Mouse (Mus musculus) right cerebral cortex, postnatal 25 days (tissue): ENCODE results near the gene Sf3a2.
A peak's percentile ranks its signal among the peaks of the same experiment; 100 is the strongest.

ENCODE experiments used
- DNase-seq: peaks from one replicate; pipeline ENCODE4 v3.0.0; 2022

Gene Sf3a2

GRCm38 (mm10) chr10:80798150-80799006 is at the start of gene Sf3a2, which contains the start of gene Plekhj1:
TSS of gene Sf3a2 (plus strand) at chr10:80798198.
TSS of gene Plekhj1 (minus strand) at chr10:80798626.
- peak; percentile 95 for DNase-seq

- DNase-seq: no peak
Observed at GRCm38 (mm10) chr10:80748609-80749008, 49.4 kb upstream of the Sf3a2 start.

GRCm38 (mm10) chr10:80751188-80751832 is 46.7 kb upstream of the Sf3a2 start:
- peak; percentile 66 for DNase-seq

- DNase-seq: no peak
Observed at GRCm38 (mm10) chr10:80752079-80752625, 45.8 kb upstream of the Sf3a2 start.

- peak; percentile 98 for DNase-seq
Observed at GRCm38 (mm10) chr10:80754594-80755290, 43.3 kb upstream of the Sf3a2 start, which contains the start of gene Dot1l. TSS of gene Dot1l (plus strand) at chr10:80755206.

- no peak for DNase-seq
Observed at GRCm38 (mm10) chr10:80755291-80756015, 42.5 kb upstream of the Sf3a2 start.

GRCm38 (mm10) chr10:80756099-80756498 is 41.9 kb upstream of the Sf3a2 start:
- DNase-seq: no peak

GRCm38 (mm10) chr10:80756509-80756908 is 41.5 kb upstream of the Sf3a2 start:
- no peak for DNase-seq

- DNase-seq: no peak
Observed at GRCm38 (mm10) chr10:80756967-80757366, 41.0 kb upstream of the Sf3a2 start.

GRCm38 (mm10) chr10:80757717-80758116 is 40.3 kb upstream of the Sf3a2 start:
- DNase-seq: no peak

GRCm38 (mm10) chr10:80758651-80759050 is 39.3 kb upstream of the Sf3a2 start:
- no peak for DNase-seq

GRCm38 (mm10) chr10:80760596-80761524 is 37.1 kb upstream of the Sf3a2 start:
- DNase-seq: no peak

- no peak for DNase-seq
Observed at GRCm38 (mm10) chr10:80761821-80762220, 36.2 kb upstream of the Sf3a2 start.

- DNase-seq: no peak
Observed at GRCm38 (mm10) chr10:80763502-80763901, 34.5 kb upstream of the Sf3a2 start.

GRCm38 (mm10) chr10:80765746-80766145 is 32.3 kb upstream of the Sf3a2 start:
- no peak for DNase-seq

GRCm38 (mm10) chr10:80766161-80766815 is 31.7 kb upstream of the Sf3a2 start:
- DNase-seq: no peak

- DNase-seq: no peak
Observed at GRCm38 (mm10) chr10:80768365-80768764, 29.6 kb upstream of the Sf3a2 start.

GRCm38 (mm10) chr10:80773816-80774215 is 24.2 kb upstream of the Sf3a2 start:
- no peak for DNase-seq

- DNase-seq: peak; percentile 86
Observed at GRCm38 (mm10) chr10:80774549-80774948, 23.4 kb upstream of the Sf3a2 start.

GRCm38 (mm10) chr10:80774981-80775380 is 23.0 kb upstream of the Sf3a2 start:
- DNase-seq: no peak

- no peak for DNase-seq
Observed at GRCm38 (mm10) chr10:80775731-80776130, 22.3 kb upstream of the Sf3a2 start.
